Mouse (Mus musculus): ENCODE measurements around the gene Eid1. TPM values are rescaled to one million over a fixed set of nuclear protein-coding genes. Genes with fewer than 3 reads are reported as not detected.

Gene Eid1
- polyA plus RNA-seq, 1 experiment = 24.6 TPM

GRCm38 (mm10) chr2:125662517-125662916, 10.4 kb upstream of the Eid1 start:
- Histone ChIP-seq H3ac (ENCODE audit: control insufficient read depth, insufficient read length) (no peak overlapping the region), H3K4me3 (no peak overlapping the region), H3K79me2 (ENCODE audit: control insufficient read depth, insufficient read depth) (no peaks in the 10 kb centered on the region), H3K4me2 (ENCODE audit: low read depth) (no peak overlapping the region), H3K36me3 (ENCODE audit: control insufficient read depth, insufficient read depth) (no peaks in the 10 kb centered on the region), H3K27me3 (ENCODE audit: control insufficient read depth, insufficient read depth, insufficient read length) (no peaks in the 10 kb centered on the region)
- no peak for TF ChIP-seq E2F4 (IDR thresholded peaks at IDR 0.05; ENCODE audit: insufficient read depth)
- TF ChIP-seq MAX (IDR thresholded peaks at IDR 0.05; ENCODE audit: low read depth) = no peak
- no peak for TF ChIP-seq MYOD1 (IDR thresholded peaks at IDR 0.05; ENCODE audit: control insufficient read depth in 1 of 3, insufficient read length in 2 of 3, low read depth in 2 of 3)
- no peak for TF ChIP-seq USF1 (IDR thresholded peaks at IDR 0.05; ENCODE audit: low read depth)
- TF ChIP-seq CEBPB (IDR thresholded peaks at IDR 0.05; ENCODE audit: insufficient read depth, poor library complexity, severe bottlenecking) = no peak
- no peak for TF ChIP-seq POLR2AphosphoS2 (IDR thresholded peaks at IDR 0.05; ENCODE audit: insufficient read length, low read depth)
- TF ChIP-seq SRF (IDR thresholded peaks at IDR 0.05; ENCODE audit: control insufficient read depth, insufficient read length, low read depth) = no peak
- TF ChIP-seq REST (IDR thresholded peaks at IDR 0.05; ENCODE audit: insufficient read depth, insufficient read length) = no peak
- no peak for TF ChIP-seq MYOG (IDR thresholded peaks at IDR 0.05; ENCODE audit: control insufficient read depth in 1 of 3, insufficient read depth in 1 of 3, insufficient read length in 2 of 3, low read depth in 2 of 3)
- TF ChIP-seq TCF3 (IDR thresholded peaks at IDR 0.05; ENCODE audit: insufficient read length, low read depth) = no peak
- TF ChIP-seq TCF12 (IDR thresholded peaks at IDR 0.05; ENCODE audit: insufficient read depth, poor library complexity, severe bottlenecking) = no peak
- TF ChIP-seq POLR2A (IDR thresholded peaks at IDR 0.05; ENCODE audit: insufficient read length, low read depth) = no peak

DNA sequence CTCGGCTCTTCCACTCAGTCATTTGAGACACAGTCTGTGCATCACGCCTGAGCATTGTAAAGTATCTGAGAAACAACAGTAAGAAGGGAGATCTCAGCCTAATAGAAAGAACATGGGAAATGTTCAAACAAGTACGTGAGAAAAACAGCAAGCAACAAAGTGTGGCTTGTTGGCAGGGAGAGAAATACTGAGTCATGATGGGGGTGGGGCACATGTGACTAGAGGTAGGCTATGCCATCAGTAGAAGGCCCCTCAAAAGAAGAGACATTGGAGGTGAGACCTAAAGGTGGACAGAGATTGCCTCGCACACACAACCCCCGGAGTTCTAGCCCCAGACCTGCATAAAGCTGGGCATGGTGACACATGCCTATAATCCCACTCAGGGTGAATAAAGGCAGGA, 7.7 kb upstream of the Eid1 start:
- H3K4me3 ChIP-seq = no peak overlapping the region
- no peak overlapping the region for H3K4me2 ChIP-seq (ENCODE audit: low read depth)
- no peaks in the 10 kb centered on the region for H3K79me2 ChIP-seq (ENCODE audit: control insufficient read depth, insufficient read depth)
- H3K36me3 ChIP-seq (ENCODE audit: control insufficient read depth, insufficient read depth) = no peaks in the 10 kb centered on the region
- H3ac ChIP-seq (ENCODE audit: control insufficient read depth, insufficient read length) = no peak overlapping the region
- no peak for TF ChIP-seq POLR2A (IDR thresholded peaks at IDR 0.05; ENCODE audit: insufficient read length, low read depth)
- TF ChIP-seq SRF (IDR thresholded peaks at IDR 0.05; ENCODE audit: control insufficient read depth, insufficient read length, low read depth) = no peak
- TF ChIP-seq TCF3 (IDR thresholded peaks at IDR 0.05; ENCODE audit: insufficient read length, low read depth) = no peak
- TF ChIP-seq MYOG (IDR thresholded peaks at IDR 0.05; ENCODE audit: control insufficient read depth in 1 of 3, insufficient read depth in 1 of 3, insufficient read length in 2 of 3, low read depth in 2 of 3) = no peak
- no peak for TF ChIP-seq POLR2AphosphoS2 (IDR thresholded peaks at IDR 0.05; ENCODE audit: insufficient read length, low read depth)
- TF ChIP-seq MYOD1 (IDR thresholded peaks at IDR 0.05; ENCODE audit: control insufficient read depth in 1 of 3, insufficient read length in 2 of 3, low read depth in 2 of 3) = no peak
- no peak for TF ChIP-seq CEBPB (IDR thresholded peaks at IDR 0.05; ENCODE audit: insufficient read depth, poor library complexity, severe bottlenecking)
- no peak for TF ChIP-seq E2F4 (IDR thresholded peaks at IDR 0.05; ENCODE audit: insufficient read depth)
- no peak for TF ChIP-seq REST (IDR thresholded peaks at IDR 0.05; ENCODE audit: insufficient read depth, insufficient read length)
- TF ChIP-seq TCF12 (IDR thresholded peaks at IDR 0.05; ENCODE audit: insufficient read depth, poor library complexity, severe bottlenecking) = no peak
- no peak for TF ChIP-seq MAX (IDR thresholded peaks at IDR 0.05; ENCODE audit: low read depth)
- TF ChIP-seq USF1 (IDR thresholded peaks at IDR 0.05; ENCODE audit: low read depth) = no peak
- H3K27me3 ChIP-seq (ENCODE audit: control insufficient read depth, insufficient read depth, insufficient read length) = no peaks in the 10 kb centered on the region

DNA sequence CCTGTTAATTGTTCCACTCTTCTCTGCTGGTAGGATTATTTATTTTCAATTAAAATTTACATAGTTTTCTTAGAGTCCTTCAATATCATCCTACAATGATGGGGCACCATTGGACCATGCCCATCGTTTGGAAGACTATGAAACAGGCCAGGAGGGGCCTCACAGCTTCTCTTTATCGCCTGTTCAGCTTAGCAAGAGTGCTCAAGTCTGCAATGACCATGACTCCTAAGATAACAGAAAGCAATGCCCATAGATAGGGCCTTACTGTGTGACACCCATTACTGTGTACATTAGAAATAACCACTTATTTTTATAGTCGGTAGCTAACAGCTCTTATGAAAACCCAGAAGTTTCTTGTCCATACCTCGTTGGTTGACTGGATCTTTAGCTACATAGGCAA, 7.0 kb upstream of the Eid1 start:
- no peak overlapping the region for H3ac ChIP-seq (ENCODE audit: control insufficient read depth, insufficient read length)
- no peak overlapping the region for H3K4me3 ChIP-seq
- no peak for TF ChIP-seq MYOD1 (IDR thresholded peaks at IDR 0.05; ENCODE audit: control insufficient read depth in 1 of 3, insufficient read length in 2 of 3, low read depth in 2 of 3)
- TF ChIP-seq MAX (IDR thresholded peaks at IDR 0.05; ENCODE audit: low read depth) = no peak
- TF ChIP-seq TCF3 (IDR thresholded peaks at IDR 0.05; ENCODE audit: insufficient read length, low read depth) = no peak
- no peak for TF ChIP-seq MYOG (IDR thresholded peaks at IDR 0.05; ENCODE audit: control insufficient read depth in 1 of 3, insufficient read depth in 1 of 3, insufficient read length in 2 of 3, low read depth in 2 of 3)
- TF ChIP-seq SRF (IDR thresholded peaks at IDR 0.05; ENCODE audit: control insufficient read depth, insufficient read length, low read depth) = no peak
- TF ChIP-seq POLR2AphosphoS2 (IDR thresholded peaks at IDR 0.05; ENCODE audit: insufficient read length, low read depth) = no peak
- no peak for TF ChIP-seq CEBPB (IDR thresholded peaks at IDR 0.05; ENCODE audit: insufficient read depth, poor library complexity, severe bottlenecking)
- no peak for TF ChIP-seq E2F4 (IDR thresholded peaks at IDR 0.05; ENCODE audit: insufficient read depth)
- no peak for TF ChIP-seq USF1 (IDR thresholded peaks at IDR 0.05; ENCODE audit: low read depth)
- TF ChIP-seq TCF12 (IDR thresholded peaks at IDR 0.05; ENCODE audit: insufficient read depth, poor library complexity, severe bottlenecking) = no peak
- no peak for TF ChIP-seq POLR2A (IDR thresholded peaks at IDR 0.05; ENCODE audit: insufficient read length, low read depth)
- TF ChIP-seq REST (IDR thresholded peaks at IDR 0.05; ENCODE audit: insufficient read depth, insufficient read length) = no peak
- no peaks in the 10 kb centered on the region for H3K27me3 ChIP-seq (ENCODE audit: control insufficient read depth, insufficient read depth, insufficient read length)
- H3K79me2 ChIP-seq (ENCODE audit: control insufficient read depth, insufficient read depth) = no peaks in the 10 kb centered on the region
- H3K36me3 ChIP-seq (ENCODE audit: control insufficient read depth, insufficient read depth) = no peaks in the 10 kb centered on the region
- H3K4me2 ChIP-seq (ENCODE audit: low read depth) = no peak overlapping the region

DNA sequence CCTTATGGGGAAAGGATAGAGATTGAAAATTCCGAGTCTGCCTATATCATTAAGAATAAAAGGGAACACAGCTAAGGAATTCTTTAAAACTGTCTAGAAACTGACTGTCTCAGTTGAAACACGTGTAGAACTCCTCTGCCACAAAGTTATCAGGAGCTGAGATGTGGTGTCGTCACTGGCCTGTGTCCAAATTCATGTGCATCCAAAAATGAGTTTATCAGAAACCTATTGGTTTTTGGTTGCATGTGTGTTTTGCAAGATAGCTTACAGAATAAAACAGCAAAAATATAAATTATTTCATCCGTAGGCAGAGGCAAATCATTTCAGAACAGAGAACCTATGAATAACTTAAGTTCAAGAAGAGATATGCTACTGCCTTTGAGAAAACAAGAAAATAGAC, 6.2 kb upstream of the Eid1 start:
- H3K36me3 ChIP-seq (ENCODE audit: control insufficient read depth, insufficient read depth) = no peaks in the 10 kb centered on the region
- peak overlapping the region; percentile 91 for H3K4me2 ChIP-seq (ENCODE audit: low read depth)
- no peak overlapping the region for H3ac ChIP-seq (ENCODE audit: control insufficient read depth, insufficient read length)
- H3K79me2 ChIP-seq (ENCODE audit: control insufficient read depth, insufficient read depth) = no peaks in the 10 kb centered on the region
- no peaks in the 10 kb centered on the region for H3K27me3 ChIP-seq (ENCODE audit: control insufficient read depth, insufficient read depth, insufficient read length)
- TF ChIP-seq POLR2A (IDR thresholded peaks at IDR 0.05; ENCODE audit: insufficient read length, low read depth) = no peak
- TF ChIP-seq MYOD1 (IDR thresholded peaks at IDR 0.05; ENCODE audit: control insufficient read depth in 1 of 3, insufficient read length in 2 of 3, low read depth in 2 of 3) = no peak
- no peak for TF ChIP-seq POLR2AphosphoS2 (IDR thresholded peaks at IDR 0.05; ENCODE audit: insufficient read length, low read depth)
- no peak for TF ChIP-seq SRF (IDR thresholded peaks at IDR 0.05; ENCODE audit: control insufficient read depth, insufficient read length, low read depth)
- TF ChIP-seq CEBPB (IDR thresholded peaks at IDR 0.05; ENCODE audit: insufficient read depth, poor library complexity, severe bottlenecking) = no peak
- no peak for TF ChIP-seq TCF3 (IDR thresholded peaks at IDR 0.05; ENCODE audit: insufficient read length, low read depth)
- TF ChIP-seq USF1 (IDR thresholded peaks at IDR 0.05; ENCODE audit: low read depth) = no peak
- TF ChIP-seq E2F4 (IDR thresholded peaks at IDR 0.05; ENCODE audit: insufficient read depth) = no peak
- no peak for TF ChIP-seq TCF12 (IDR thresholded peaks at IDR 0.05; ENCODE audit: insufficient read depth, poor library complexity, severe bottlenecking)
- no peak for TF ChIP-seq MAX (IDR thresholded peaks at IDR 0.05; ENCODE audit: low read depth)
- H3K4me3 ChIP-seq = no peak overlapping the region

Data from myocyte (in vitro differentiated cells).